Mouse (Mus musculus): ENCODE measurements at regions not wholly inside any gene's neighbourhood (a gene's known extent, or its start where the extent isn't known, plus 50 kb on each side); places are given as distances from the start of the nearest gene placed in this dataset.

DNA sequence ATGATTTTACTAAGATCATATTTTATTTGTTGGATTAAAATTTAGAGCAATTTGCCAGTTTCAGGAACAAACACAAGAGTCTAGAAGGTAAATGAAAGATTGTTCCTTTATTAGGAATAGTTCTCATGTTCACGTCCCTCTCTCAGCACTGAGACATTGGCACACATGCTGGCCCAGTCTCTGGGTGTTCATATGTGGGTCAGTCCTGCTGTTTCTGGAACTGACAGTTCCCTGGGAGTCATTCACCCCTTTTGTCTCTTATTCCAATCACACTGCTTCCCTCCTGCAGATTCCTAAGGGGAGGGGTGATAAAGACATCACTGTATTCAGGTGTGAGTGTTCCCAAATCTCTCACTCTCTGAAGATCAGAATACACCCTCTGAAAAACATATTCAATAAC lies 311.1 kb downstream of the Serpinb8 start:
- TF ChIP-seq POLR2A (IDR thresholded peaks at IDR 0.05; ENCODE audit: borderline replicate concordance, low read depth, low read length): no peak
- no peak for TF ChIP-seq CTCF (IDR thresholded peaks at IDR 0.05; ENCODE audit: low read depth, low read length)

Data from bone marrow macrophage, adult 2 months (primary cell).